ENCODE assay signal across 21 mouse cellular contexts in the genomic region with DNA sequence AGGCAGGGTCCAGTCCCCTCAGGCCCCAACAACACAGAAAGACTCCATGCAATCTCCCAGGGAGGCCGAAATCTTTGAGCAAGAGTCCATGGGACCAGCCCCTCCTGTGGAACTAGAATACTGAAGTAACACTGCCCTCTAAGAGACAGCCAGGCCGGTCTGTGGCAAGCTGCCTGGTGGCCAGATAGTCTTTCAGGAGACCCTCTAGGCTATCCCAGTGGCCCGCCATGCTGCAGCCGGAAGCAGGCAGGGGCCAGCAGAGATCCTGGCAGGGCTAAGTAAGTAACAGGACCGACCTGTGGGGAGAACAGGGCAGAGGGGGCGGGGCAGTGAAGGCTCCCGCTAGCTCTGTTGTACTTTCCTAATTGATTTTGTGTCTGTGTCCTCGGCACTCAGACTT. TPM values are rescaled to one million over a fixed set of nuclear protein-coding genes. Genes with fewer than 3 reads are reported as not detected.
"Had no signal": no experiment of that assay in that cellular context is flagged by ENCODE, and none has a peak within 500 bp of the region (broad histone marks: within the 10 kb centered on the region; RNA-seq: fewer than 3 reads in every experiment).

No protein-coding gene starts in this region.

- H3K27ac ChIP-seq: kidney, embryonic 15.5 days; left cerebral cortex, adult 2 months; limb, embryonic 12.5 days; limb, embryonic 15.5 days; liver, embryonic 14.5 days; macrophage; neural tube, embryonic 13.5 days; stomach, embryonic 15.5 days had no signal

- H3K9me3 ChIP-seq: kidney, embryonic 15.5 days; limb, embryonic 12.5 days; limb, embryonic 15.5 days; neural tube, embryonic 13.5 days; stomach, embryonic 15.5 days had no signal

- DNase-seq: kidney, postnatal 10 days; kidney, postnatal 36 days; layer of hippocampus, postnatal 36 days; liver, postnatal 0 days; lung, embryonic 14.5 days; retina, postnatal 1 day; right cerebral cortex, postnatal 25 days; spleen, adult 18-20 months; thymus, postnatal 25 days had no signal

- H3K27me3 ChIP-seq: kidney, embryonic 15.5 days; limb, embryonic 12.5 days; limb, embryonic 15.5 days; neural tube, embryonic 13.5 days; stomach, embryonic 15.5 days had no signal

- ATAC-seq: liver, postnatal 0 days; lung, postnatal 0 days; midbrain, embryonic 16.5 days had no signal

- H3K4me3 ChIP-seq: kidney, embryonic 15.5 days; left cerebral cortex, adult 2 months; limb, embryonic 12.5 days; limb, embryonic 15.5 days; myocyte; neural tube, embryonic 13.5 days; stomach, embryonic 15.5 days had no signal

- H3K36me3 ChIP-seq: kidney, embryonic 15.5 days; limb, embryonic 12.5 days; limb, embryonic 15.5 days; neural tube, embryonic 13.5 days; stomach, embryonic 15.5 days had no signal

- H3K4me2 ChIP-seq: kidney, embryonic 15.5 days; limb, embryonic 12.5 days; limb, embryonic 15.5 days; liver, embryonic 11.5 days; lung, embryonic 14.5 days; neural tube, embryonic 13.5 days; stomach, embryonic 15.5 days had no signal

- H3K9ac ChIP-seq: kidney, embryonic 15.5 days; limb, embryonic 12.5 days; limb, embryonic 15.5 days; liver, embryonic 14.5 days; liver, postnatal 0 days; lung, embryonic 14.5 days; neural tube, embryonic 13.5 days; stomach, embryonic 15.5 days had no signal

- H3K4me1 ChIP-seq: limb, embryonic 15.5 days; neural tube, embryonic 13.5 days; stomach, embryonic 15.5 days had no signal

RNA-seq across cellular contexts. Expression of a gene that starts 27.2 kb away (rescaled TPM):
- polyA plus RNA-seq: liver, postnatal 0 days; lung, postnatal 0 days; macrophage; myocyte had no signal
